Mouse (Mus musculus) heart, embryonic 16.5 days (tissue): ENCODE results near the gene Pink1. TPM values are rescaled to one million over a fixed set of nuclear protein-coding genes. Genes with fewer than 3 reads are reported as not detected.
A peak's percentile ranks its signal among the peaks of the same experiment; 100 is the strongest.

Experiments used
- ATAC-seq: fragments of 200-750 bp; cut with Nextera tagmentation; replicated peaks from 2 replicates; pipeline ENCODE4 v1.8.0; 2017; ENCODE audit warnings: moderate number of reproducible peaks; ENCODE audit not compliant: insufficient read depth, low FRiP score; ENCODE audit errors: extremely low read depth
- H3K27ac ChIP-seq: fragments of 300-500 bp; sonication (generic); 2 replicates; pipeline ENCODE4 v1.5.1; 2014; ENCODE audit warnings: mild to moderate bottlenecking, low read length, control low read depth, moderate library complexity
- H3K27me3 ChIP-seq: fragments of 300-500 bp; sonication (generic); 2 replicates; pipeline ENCODE4 v1.6.1; 2014; ENCODE audit warnings: low read length, mixed read lengths; ENCODE audit not compliant: control insufficient read depth, insufficient read depth
- H3K36me3 ChIP-seq: fragments of 300-500 bp; sonication (generic); 2 replicates; pipeline ENCODE4 v1.6.1; 2014; ENCODE audit not compliant: control insufficient read depth, insufficient read depth
- H3K4me1 ChIP-seq: fragments of 300-500 bp; sonication (generic); 2 replicates; pipeline ENCODE4 v1.6.1; 2014; ENCODE audit warnings: low read length, mixed read lengths; ENCODE audit not compliant: control insufficient read depth, insufficient read depth
- H3K4me2 ChIP-seq: fragments of 300-500 bp; sonication (generic); 2 replicates; pipeline ENCODE4 v1.6.1; 2014; ENCODE audit warnings: low read depth, mild to moderate bottlenecking, control low read depth, low read length
- H3K4me3 ChIP-seq: fragments of 300-500 bp; sonication (generic); 2 replicates; pipeline ENCODE4 v1.5.1; 2014; ENCODE audit warnings: mild to moderate bottlenecking, control low read depth, low read length
- H3K9ac ChIP-seq: fragments of 300-500 bp; sonication (generic); 2 replicates; pipeline ENCODE4 v1.6.1; 2014; ENCODE audit warnings: low read length, control low read depth
- H3K9me3 ChIP-seq: fragments of 300-500 bp; sonication (generic); replicated peaks from 2 replicates; pipeline ENCODE4 v1.6.1; 2016; ENCODE audit warnings: low read length; ENCODE audit not compliant: control insufficient read depth
- WGBS: fragments of 180-500 bp; shearing (Covaris S2); extraction: QIAGEN DNeasy Blood & Tissue Kit; methylation state at CpG from one replicate; pipeline ENCODE4 v1.1.7; 2014; 5-methylcytosine and 5-hydroxymethylcytosine counted together
- polyA plus RNA-seq: library from polyadenylated mRNA; unstranded; fragments of >200 nt; fragmentation: Nextera tagmentation; extraction: Ambion mirVana; gene quantifications from 2 replicates; pipeline ENCODE4 v1.2.1, GENCODE M21; 2015

The Pink1 gene
- polyA plus RNA-seq, 1 experiment from 2014 or later, result 70.9 TPM

DNA sequence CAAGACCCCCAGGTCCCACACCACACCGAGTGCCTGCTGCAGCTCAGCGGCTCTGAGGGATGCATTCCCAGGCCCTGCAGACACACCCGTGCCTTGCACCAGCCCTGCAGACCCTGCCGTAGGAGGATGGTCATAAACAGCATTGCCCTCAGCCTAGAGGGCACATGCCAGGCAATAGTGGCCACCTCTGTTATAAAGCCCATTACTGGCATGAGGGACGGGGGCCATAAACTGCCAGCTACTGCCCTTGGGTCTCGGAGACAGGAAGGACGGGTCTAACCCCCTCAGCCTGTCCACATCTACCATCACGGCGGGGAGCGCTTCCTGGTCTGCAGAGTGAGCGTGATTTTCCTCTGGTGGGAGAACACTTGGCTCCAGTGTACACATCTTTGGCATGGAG lies 13.1 kb downstream of the Pink1 start:
- H3K27ac ChIP-seq, result no peak overlapping the region
- H3K4me2 ChIP-seq, result no peak overlapping the region
- no peaks in the 10 kb centered on the region for H3K27me3 ChIP-seq
- ATAC-seq, result no peak
- H3K9me3 ChIP-seq, result 0 out of 2 replicates have a peak, but pooled peaks cover 4% of the 10 kb centered on the region
- WGBS, result 90% methylated on average over 11 of the region's 11 CpGs
- H3K4me1 ChIP-seq, result no peaks in the 10 kb centered on the region
- peaks cover 62% of the 10 kb centered on the region for H3K36me3 ChIP-seq
- H3K4me3 ChIP-seq, result no peak overlapping the region
- H3K9ac ChIP-seq, result no peak overlapping the region

DNA sequence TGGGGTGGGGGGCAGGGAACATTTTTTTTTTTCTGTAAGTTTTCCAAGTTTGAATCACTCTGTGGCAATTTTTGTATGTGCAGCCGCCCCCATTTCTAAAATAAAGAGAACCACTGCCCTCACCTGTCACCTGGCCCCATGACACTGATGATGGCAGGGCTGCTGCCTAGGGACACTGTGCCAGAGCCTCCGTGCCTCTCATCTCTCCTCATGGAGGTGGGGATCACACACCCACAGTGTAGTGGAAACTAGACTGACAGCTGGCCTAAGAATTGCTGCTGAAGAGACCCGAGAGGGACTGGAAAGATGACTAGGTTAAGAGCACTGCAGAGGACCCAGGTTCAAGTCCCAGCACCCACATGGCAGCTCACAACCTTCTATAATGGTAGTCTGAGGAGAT lies 14.0 kb downstream of the Pink1 start:
- H3K9me3 ChIP-seq, result 0 out of 2 replicates have a peak, but pooled peaks cover 4% of the 10 kb centered on the region
- H3K9ac ChIP-seq, result no peak overlapping the region
- H3K4me1 ChIP-seq, result no peaks in the 10 kb centered on the region
- no peak for ATAC-seq
- H3K27me3 ChIP-seq, result no peaks in the 10 kb centered on the region
- H3K27ac ChIP-seq, result no peak overlapping the region
- H3K36me3 ChIP-seq, result peaks cover 61% of the 10 kb centered on the region
- 93% methylated on average over 3 of the region's 3 CpGs for WGBS
- no peak overlapping the region for H3K4me3 ChIP-seq
- H3K4me2 ChIP-seq, result no peak overlapping the region

DNA sequence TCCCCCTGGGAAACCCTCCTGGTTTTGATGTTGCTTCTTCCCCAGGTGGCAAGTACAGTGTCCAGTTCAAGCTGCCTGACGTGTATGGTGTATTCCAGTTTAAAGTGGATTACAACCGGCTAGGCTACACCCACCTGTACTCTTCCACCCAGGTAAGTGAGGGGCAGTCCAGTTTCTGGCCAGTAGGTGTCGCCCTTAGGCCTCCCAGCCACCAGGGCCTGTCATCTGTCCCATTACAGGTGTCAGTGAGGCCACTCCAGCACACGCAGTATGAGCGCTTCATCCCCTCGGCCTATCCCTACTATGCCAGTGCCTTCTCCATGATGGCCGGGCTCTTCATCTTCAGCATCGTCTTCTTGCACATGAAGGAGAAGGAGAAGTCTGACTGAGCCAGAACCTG lies 14.5 kb downstream of the Pink1 start:
- H3K9me3 ChIP-seq, result 0 out of 2 replicates have a peak, but pooled peaks cover 3% of the 10 kb centered on the region
- no peak overlapping the region for H3K4me3 ChIP-seq
- 54% methylated on average over 8 of the region's 8 CpGs for WGBS
- peaks cover 56% of the 10 kb centered on the region for H3K36me3 ChIP-seq
- H3K9ac ChIP-seq, result no peak overlapping the region
- H3K27ac ChIP-seq, result no peak overlapping the region
- ATAC-seq, result peak; percentile 33; the same call in 1 of the 2 replicates
- no peaks in the 10 kb centered on the region for H3K27me3 ChIP-seq
- H3K4me1 ChIP-seq, result no peaks in the 10 kb centered on the region
- H3K4me2 ChIP-seq, result no peak overlapping the region

DNA sequence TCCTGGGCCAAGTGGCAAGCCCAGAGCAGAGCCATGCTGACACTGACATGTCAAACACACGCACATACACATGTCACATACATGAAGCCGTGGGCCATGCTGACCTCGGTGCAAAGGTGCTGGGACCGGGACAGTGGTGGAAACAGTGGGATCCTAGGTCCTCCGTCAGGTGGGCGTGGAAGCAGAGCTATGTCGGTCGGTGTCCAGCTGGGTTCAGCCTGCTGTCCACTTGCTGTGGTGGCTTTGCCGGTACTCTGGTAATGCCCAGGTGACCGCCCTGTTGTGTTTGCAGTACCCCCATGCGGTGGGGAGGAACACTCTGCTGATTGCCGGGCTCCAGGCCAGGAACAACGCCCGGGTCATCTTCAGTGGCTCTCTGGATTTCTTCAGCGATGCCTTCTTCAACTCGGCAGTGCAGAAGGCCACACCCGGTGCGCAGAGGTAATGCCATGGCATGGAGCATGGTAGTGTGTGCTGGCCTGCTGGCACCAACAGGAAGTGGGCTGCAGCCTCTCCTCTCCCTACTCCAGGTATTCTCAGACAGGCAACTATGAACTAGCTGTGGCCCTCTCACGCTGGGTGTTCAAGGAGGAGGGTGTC lies 15.7 kb downstream of the Pink1 start:
- H3K36me3 ChIP-seq, result peaks cover 52% of the 10 kb centered on the region
- no peak overlapping the region for H3K4me3 ChIP-seq
- H3K27ac ChIP-seq, result no peak overlapping the region
- no peak overlapping the region for H3K4me2 ChIP-seq
- peaks cover 6% of the 10 kb centered on the region for H3K4me1 ChIP-seq
- ATAC-seq, result no peak
- H3K9me3 ChIP-seq, result no peaks in the 10 kb centered on the region
- no peak overlapping the region for H3K9ac ChIP-seq
- no peaks in the 10 kb centered on the region for H3K27me3 ChIP-seq
- 91% methylated on average over 19 of the region's 19 CpGs for WGBS

DNA sequence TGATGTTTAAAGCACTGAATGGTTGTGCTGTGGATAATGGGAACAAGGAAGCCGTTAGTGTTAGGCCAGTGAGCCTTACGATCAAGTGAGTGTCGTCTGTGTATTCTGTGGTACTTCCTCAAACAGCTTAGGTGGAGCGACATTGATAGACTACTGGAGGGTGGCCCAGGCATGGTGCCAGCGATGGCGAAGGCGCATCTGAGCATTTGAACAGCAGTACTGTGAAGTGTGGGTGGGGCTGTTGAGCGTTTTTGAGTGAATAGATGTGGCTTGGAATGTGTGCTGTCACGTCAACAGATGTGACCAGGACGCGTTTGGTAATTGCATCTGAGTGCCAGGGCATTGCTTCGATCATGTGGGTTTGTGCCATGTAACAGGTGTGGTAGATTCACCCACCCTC lies 18.4 kb downstream of the Pink1 start:
- peaks cover 12% of the 10 kb centered on the region for H3K4me1 ChIP-seq
- no peak overlapping the region for H3K4me3 ChIP-seq
- no peaks in the 10 kb centered on the region for H3K27me3 ChIP-seq
- no peak overlapping the region for H3K9ac ChIP-seq
- H3K27ac ChIP-seq, result no peak overlapping the region
- no peaks in the 10 kb centered on the region for H3K9me3 ChIP-seq
- peaks cover 35% of the 10 kb centered on the region for H3K36me3 ChIP-seq
- ATAC-seq, result no peak
- no peak overlapping the region for H3K4me2 ChIP-seq
- 84% methylated on average over 12 of the region's 12 CpGs for WGBS

DNA sequence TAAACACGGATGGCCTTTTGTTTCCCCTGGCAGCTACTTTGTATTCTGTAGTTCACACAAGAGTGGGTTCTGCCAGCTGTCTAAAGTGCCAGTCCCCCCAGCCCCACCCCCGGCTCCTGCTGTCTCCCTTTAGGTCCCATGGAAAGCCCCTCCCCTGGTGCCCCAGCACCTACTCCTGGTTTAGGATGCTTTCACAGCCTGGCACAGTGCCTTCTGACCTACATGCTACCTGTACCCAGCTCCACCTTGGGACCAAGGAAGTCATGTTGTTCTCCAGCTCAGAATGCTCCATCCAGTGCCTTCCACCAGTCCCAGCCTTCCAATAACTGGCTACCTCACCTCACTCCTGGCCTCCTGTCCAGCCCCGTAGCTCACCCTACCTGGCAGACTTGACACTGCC lies 19.1 kb downstream of the Pink1 start:
- WGBS, result 91% methylated on average over 3 of the region's 3 CpGs
- peaks cover 29% of the 10 kb centered on the region for H3K36me3 ChIP-seq
- H3K27ac ChIP-seq, result no peak overlapping the region

DNA sequence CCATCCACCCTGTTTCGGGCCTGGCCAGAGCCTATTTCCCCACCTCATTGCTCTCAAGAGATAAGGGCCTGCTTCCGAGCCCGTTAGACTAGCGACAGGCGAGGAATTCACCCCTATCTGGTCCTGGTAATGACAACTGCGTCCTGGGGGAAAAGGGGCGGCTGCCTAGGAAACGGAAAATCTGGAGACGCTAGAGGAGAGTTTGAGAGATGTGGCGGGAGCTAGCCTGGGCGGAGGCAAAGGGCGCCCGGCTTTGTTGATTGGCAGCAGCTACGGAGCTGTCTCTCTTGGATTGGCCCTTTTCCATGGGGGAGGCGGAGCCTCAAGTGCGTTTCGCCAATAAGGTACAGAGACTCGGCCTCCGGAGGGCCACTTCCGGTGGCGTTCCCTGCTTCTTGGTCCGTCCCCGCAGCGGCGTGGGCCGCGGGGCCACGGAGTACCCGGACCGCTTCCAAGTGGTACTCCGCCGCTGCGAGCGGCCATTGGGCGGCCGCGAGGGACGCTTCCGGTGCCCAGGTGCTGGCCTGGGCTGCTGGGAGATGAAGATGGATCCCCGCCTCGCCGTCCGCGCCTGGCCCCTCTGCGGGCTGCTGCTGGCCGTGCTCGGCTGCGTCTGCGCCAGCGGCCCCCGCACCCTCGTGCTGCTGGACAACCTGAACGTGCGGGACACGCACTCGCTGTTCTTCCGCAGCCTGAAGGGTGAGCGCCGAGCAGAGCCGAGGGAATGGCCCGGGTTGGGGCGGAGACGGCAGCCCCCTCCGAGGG lies 21.6 kb downstream of the Pink1 start, which contains the start of gene Ddost:
TSS of gene Ddost (plus strand) at position 391 of the 765 bp plus-strand sequence.
- H3K27me3 ChIP-seq, result no peaks in the 10 kb centered on the region
- H3K4me3 ChIP-seq, result peak within 1 kb of the TSS; percentile 71
- peak within 1 kb of the TSS; percentile 87 for H3K4me2 ChIP-seq
- peak within 1 kb of the TSS; percentile 86 for H3K9ac ChIP-seq
- peak; percentile 97 for ATAC-seq
- WGBS, result under 1% methylated on average over 64 of the region's 64 CpGs
- H3K36me3 ChIP-seq, result peaks cover 10% of the 10 kb centered on the region; the same call in 1 of the 2 replicates
- H3K4me1 ChIP-seq, result peaks cover 12% of the 10 kb centered on the region
- no peaks in the 10 kb centered on the region for H3K9me3 ChIP-seq
- H3K27ac ChIP-seq, result peak within 1 kb of the TSS; percentile 66

More for the DNA sequence above, 19.1 kb downstream of the Pink1 start:
- Histone ChIP-seq H3K4me2 (no peak overlapping the region), H3K9ac (no peak overlapping the region), H3K4me3 (no peak overlapping the region), H3K27me3 (no peaks in the 10 kb centered on the region), H3K4me1 (peaks cover 12% of the 10 kb centered on the region), H3K9me3 (no peaks in the 10 kb centered on the region)
- no peak for ATAC-seq

DNA sequence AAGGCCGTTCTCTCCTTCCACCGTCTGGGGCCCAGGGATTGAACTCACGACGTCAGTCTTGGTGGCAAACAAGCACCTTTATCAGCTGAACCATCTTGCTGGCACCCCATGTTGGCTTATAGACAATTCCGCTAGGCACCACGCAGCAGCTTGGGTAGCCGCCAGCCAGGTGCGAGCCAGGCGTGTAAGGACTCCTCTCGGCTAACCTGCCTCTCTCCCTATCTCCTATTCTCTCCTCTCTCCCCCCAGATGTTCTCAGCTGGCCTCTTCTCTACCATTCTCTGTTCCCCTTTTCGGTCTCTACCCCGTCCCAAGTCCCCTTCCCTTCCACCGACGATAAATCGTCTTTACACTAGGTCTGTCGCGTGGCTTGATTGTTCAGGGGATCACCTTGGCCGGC lies 22.4 kb downstream of the Pink1 start:
- Histone ChIP-seq H3K4me3 (peak overlapping the region; percentile 71), H3K36me3 (peaks cover 5% of the 10 kb centered on the region; the same call in 1 of the 2 replicates), H3K27ac (peak overlapping the region; percentile 66), H3K4me2 (peak overlapping the region; percentile 77), H3K4me1 (peaks cover 12% of the 10 kb centered on the region), H3K9ac (peak overlapping the region; percentile 72), H3K27me3 (no peaks in the 10 kb centered on the region), H3K9me3 (no peaks in the 10 kb centered on the region)
- no peak for ATAC-seq
- 13% methylated on average over 18 of the region's 18 CpGs for WGBS

DNA sequence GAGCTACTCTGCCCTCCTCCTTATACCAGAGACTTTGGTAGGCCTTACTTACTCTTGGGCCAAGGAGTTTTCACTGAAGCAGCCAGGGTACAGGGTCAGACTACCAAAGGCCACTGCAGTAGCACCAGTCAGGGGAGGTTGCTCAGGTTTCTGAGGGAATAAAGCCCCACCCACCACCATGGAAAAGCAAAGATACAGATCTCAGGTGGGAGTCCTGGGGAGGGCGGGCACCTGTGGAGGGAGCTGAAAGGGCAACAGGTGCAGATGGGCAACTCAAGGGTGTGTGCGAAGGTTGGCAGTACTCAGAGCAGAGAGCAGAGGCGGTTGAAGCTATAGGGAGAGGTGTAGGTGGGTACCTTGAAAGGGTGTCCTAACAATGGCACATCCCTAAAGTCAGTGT lies 23.1 kb downstream of the Pink1 start:
- 89% methylated on average over 3 of the region's 3 CpGs for WGBS
- no peaks in the 10 kb centered on the region for H3K36me3 ChIP-seq
- H3K4me1 ChIP-seq, result peaks cover 12% of the 10 kb centered on the region
- H3K9ac ChIP-seq, result no peak overlapping the region
- H3K4me2 ChIP-seq, result no peak overlapping the region
- no peaks in the 10 kb centered on the region for H3K27me3 ChIP-seq
- no peak for ATAC-seq
- no peak overlapping the region for H3K27ac ChIP-seq
- no peak overlapping the region for H3K4me3 ChIP-seq
- no peaks in the 10 kb centered on the region for H3K9me3 ChIP-seq
